Mouse (Mus musculus): ENCODE measurements at regions not wholly inside any gene's neighbourhood (a gene's known extent, or its start where the extent isn't known, plus 50 kb on each side); places are given as distances from the start of the nearest gene placed in this dataset.
A peak's percentile ranks its signal among the peaks of the same experiment; 100 is the strongest.

DNA sequence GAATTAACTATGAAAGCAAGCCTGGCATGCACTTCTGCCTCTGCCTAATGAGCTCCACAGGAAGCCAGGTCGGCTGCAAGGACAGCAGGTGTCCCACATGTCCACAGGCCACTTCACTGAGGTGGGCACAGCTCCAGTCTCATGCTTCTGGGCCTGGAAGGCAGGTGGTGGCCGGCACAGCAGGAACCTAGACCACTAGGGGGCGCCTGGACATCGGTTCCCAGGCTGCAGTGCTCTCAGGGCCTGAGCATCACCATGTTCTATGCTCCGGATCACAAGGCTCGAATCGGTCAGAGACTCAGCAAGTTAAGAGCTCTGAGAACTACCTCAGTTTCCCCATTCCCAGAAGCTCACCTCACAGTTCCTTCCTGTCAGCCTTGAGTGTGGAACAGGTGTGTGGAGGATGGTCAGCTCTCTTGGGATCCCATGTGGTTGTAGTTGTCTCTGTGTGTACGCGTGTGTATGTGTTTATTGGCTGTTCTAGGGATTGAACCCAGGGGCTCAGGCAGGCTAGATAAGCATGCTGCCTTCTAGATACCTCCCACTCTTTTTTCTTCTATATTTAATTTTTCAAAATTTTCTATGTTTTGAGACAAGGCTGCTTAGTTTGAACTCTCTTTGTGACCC, 75.4 kb downstream of the Thnsl1 start:
- TF ChIP-seq CTCF (IDR thresholded peaks at IDR 0.05; ENCODE audit: low read depth, low read length) (peak; percentile 64), GATA1 (IDR thresholded peaks at IDR 0.05; ENCODE audit: borderline replicate concordance, low read length) (no peak)

Data from G1E (cell line).